ENCODE assay signal across 15 mouse cellular contexts in the genomic region with DNA sequence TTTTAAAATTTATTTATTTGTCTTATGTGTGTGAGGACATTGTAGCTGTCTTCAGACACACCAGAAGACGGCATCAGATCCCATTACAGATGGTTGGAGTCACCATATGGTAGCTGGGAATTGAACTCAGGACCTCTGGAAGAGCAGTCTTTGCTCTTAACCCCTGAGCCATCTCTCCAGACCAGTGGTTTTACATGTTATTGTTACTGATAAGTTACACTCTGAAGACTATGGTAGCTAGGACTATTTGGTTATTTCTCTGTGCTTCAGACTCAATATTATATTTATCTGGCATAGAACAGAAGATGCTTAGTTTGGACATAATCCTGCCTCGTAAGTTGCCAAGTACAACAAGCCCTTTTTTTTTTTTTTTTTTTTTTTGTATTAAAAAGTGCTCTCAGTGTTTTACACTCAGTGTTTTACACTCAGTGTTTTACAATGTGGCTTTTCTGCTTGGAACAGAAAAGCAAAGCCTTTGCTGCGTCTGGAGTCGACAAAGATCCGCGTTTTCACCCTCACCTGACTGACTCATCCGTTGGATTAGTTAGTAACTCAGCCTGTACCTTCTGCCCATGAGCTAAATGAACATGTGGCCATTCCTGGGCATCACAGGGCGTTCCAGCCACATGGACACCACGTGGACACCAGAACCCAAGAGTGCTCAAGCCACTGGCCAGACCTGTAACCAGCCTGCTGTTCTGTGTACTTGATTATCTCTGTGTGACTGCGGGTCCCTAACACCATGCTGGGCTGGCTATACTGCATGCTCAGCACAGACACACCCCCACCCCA.
A peak's percentile ranks its signal among the peaks of the same experiment; 100 is the strongest.
DNase-seq lines count a peak whose midpoint lies in the region; ATAC-seq and TF ChIP-seq lines count a peak whose summit lies in the region.
"Had no signal": no experiment of that assay in that cellular context is flagged by ENCODE, and none has a peak within 500 bp of the region (broad histone marks: within the 10 kb centered on the region; RNA-seq: fewer than 3 reads in every experiment).

No protein-coding gene starts in this region.

- WGBS in midbrain, embryonic 16.5 days = 87% methylated on average over 10 of the region's 10 CpGs

- H3K27me3 ChIP-seq in midbrain, embryonic 16.5 days (ENCODE audit: control insufficient read depth, insufficient read depth, low read depth, low read length) = no peaks in the 10 kb centered on the region

- peaks cover 16 to 39% of the 10 kb centered on the region in 2 experiments for H3K4me1 ChIP-seq in ES-E14 (ENCODE audit: control insufficient read depth in 2 of 2, insufficient read depth in 2 of 2, low read length in 2 of 2, poor library complexity in 1 of 2)
- H3K4me1 ChIP-seq in midbrain, embryonic 16.5 days (ENCODE audit: control insufficient read depth, insufficient read depth, low read length) = peaks cover 12% of the 10 kb centered on the region; the same call in 1 of the 2 replicates

- no peak for ATAC-seq in midbrain, embryonic 16.5 days

- in situ Hi-C loops in ES-E14 (cut with MboI; ENCODE audit: low sequenced_read_pairs in 2 of 2, unreplicated experiment in 2 of 2) = no loop called here

- H3K36me3 ChIP-seq in ES-E14 (ENCODE audit: control insufficient read depth, insufficient read depth, low read length, poor library complexity, severe bottlenecking) = peaks cover 4% of the 10 kb centered on the region; the same call in 1 of the 2 replicates
- no peaks in the 10 kb centered on the region for H3K36me3 ChIP-seq in midbrain, embryonic 16.5 days (ENCODE audit: control insufficient read depth, insufficient read depth, low read length)

- peak; percentile 29 for DNase-seq in gastrocnemius, adult 18-20 months (ENCODE audit: low spot score)
- DNase-seq in gastrocnemius, postnatal 10 days = no peak
- no peak for DNase-seq in ES-E14 (ENCODE audit: low read depth, low spot score)
- DNase-seq in kidney, adult 18-20 months = peak; percentile 62
- DNase-seq in kidney, postnatal 4 days = peak; percentile 26 to 50
- DNase-seq in frontal cortex, postnatal 25 days (ENCODE audit: low spot score in 2 of 2) = no peak
- no peak for DNase-seq in right cerebral cortex, postnatal 25 days
- DNase-seq: adrenal gland, postnatal 36 days; cerebellum, adult 11 months; heart, postnatal 10 days; thymus, postnatal 25 days had no signal

- H3K9me3 ChIP-seq in ES-E14 (ENCODE audit: control insufficient read depth, insufficient read depth, low read depth, low read length) = no peaks in the 10 kb centered on the region
- no peaks in the 10 kb centered on the region for H3K9me3 ChIP-seq in midbrain, embryonic 16.5 days (replicated peaks; ENCODE audit: control insufficient read depth, low read length, poor library complexity, severe bottlenecking)

- H3K4me3 ChIP-seq in ES-E14 (ENCODE audit: insufficient read depth in 1 of 2, low read depth in 1 of 2, low read length in 2 of 2, poor library complexity in 1 of 2, severe bottlenecking in 1 of 2) = no peak overlapping the region
- no peak overlapping the region for H3K4me3 ChIP-seq in midbrain, embryonic 16.5 days (ENCODE audit: low read depth, low read length)
- H3K4me3 ChIP-seq: left cerebral cortex, adult 2 months had no signal

- H3K4me2 ChIP-seq in midbrain, embryonic 16.5 days (ENCODE audit: low read length) = no peak overlapping the region
- H3K4me2 ChIP-seq: midbrain, embryonic 11.5 days had no signal

- H3K27ac ChIP-seq in ES-E14 (ENCODE audit: insufficient read depth, low read depth, low read length, poor library complexity, severe bottlenecking) = peak overlapping the region; percentile 44; the same call in 1 of the 2 replicates
- no peak overlapping the region for H3K27ac ChIP-seq in midbrain, embryonic 16.5 days (ENCODE audit: low read length)
- H3K27ac ChIP-seq: left cerebral cortex, adult 2 months; liver, embryonic 14.5 days had no signal

- H3K9ac ChIP-seq in ES-E14 (ENCODE audit: insufficient read depth, low read depth, low read length, poor library complexity, severe bottlenecking) = no peak overlapping the region
- no peak overlapping the region for H3K9ac ChIP-seq in midbrain, embryonic 16.5 days (ENCODE audit: low read depth, low read length)
- H3K9ac ChIP-seq: liver, embryonic 14.5 days had no signal

TF ChIP-seq in ES-E14, 5 proteins besides CTCF, POLR2A, EP300 and RAD21:
- TF ChIP-seq MAFK (IDR thresholded peaks at IDR 0.05; ENCODE audit: insufficient read depth, low read depth, low read length) (no peak), CHD2 (IDR thresholded peaks at IDR 0.05; ENCODE audit: low read depth, low read length) (no peak)

Comparison
In these comparisons a context has a peak if more than half of its experiments do, and no peak if none do; other contexts are left out.
1. DNase-seq: peak in gastrocnemius, adult 18-20 months (single experiment), kidney, adult 18-20 months (single experiment) and kidney, postnatal 4 days (2 of 2); none in gastrocnemius, postnatal 10 days (single experiment), ES-E14 (single experiment), frontal cortex, postnatal 25 days (0 of 2) and right cerebral cortex, postnatal 25 days (single experiment).